Mouse (Mus musculus): ENCODE measurements around the gene Trim28. TPM values are rescaled to one million over a fixed set of nuclear protein-coding genes. Genes with fewer than 3 reads are reported as not detected.
A peak's percentile ranks its signal among the peaks of the same experiment; 100 is the strongest.

Gene Trim28
- polyA plus RNA-seq, 1 experiment = 266 TPM

DNA sequence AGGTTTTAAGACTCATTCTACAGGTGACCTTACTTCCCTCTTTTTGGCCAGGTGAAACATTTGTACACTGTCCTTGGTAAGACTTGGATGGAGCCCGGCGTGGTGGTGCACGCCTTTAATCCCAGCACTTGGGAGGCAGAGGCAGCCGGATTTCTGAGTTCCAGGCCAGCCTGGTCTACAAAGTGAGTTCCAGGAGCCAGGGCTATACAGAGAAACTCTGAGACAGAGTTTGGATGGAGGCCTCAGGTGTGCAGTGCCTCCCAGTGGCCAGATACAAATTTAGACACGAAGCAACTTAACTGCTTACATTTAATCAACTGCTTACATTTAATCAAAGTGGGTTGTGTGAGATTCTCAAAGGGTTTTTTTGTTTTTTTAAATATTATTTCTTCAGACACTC, 32.2 kb downstream of the Trim28 start:
- WGBS = 56% methylated on average over 5 of the region's 5 CpGs
- TF ChIP-seq CTCF (IDR thresholded peaks at IDR 0.05; ENCODE audit: borderline replicate concordance, insufficient read depth, low read depth, low read length) = peak; percentile 28; the same call in 1 of the 2 replicates
- TF ChIP-seq POLR2A (IDR thresholded peaks at IDR 0.05; ENCODE audit: borderline replicate concordance, insufficient read depth, low read length) = no peak
- peak in 1 of 2 experiments; percentile 20 for DNase-seq
- H3K27ac ChIP-seq (ENCODE audit: insufficient read depth, low read length) = no peak overlapping the region
- peaks cover 3% of the 10 kb centered on the region for H3K4me1 ChIP-seq (ENCODE audit: control insufficient read depth, insufficient read depth, low read length)
- H3K27me3 ChIP-seq (ENCODE audit: control insufficient read depth, insufficient read depth, low read length) = no peaks in the 10 kb centered on the region
- no peak overlapping the region for H3K4me3 ChIP-seq (replicated peaks; ENCODE audit: insufficient read depth, low read depth, low read length)

DNA sequence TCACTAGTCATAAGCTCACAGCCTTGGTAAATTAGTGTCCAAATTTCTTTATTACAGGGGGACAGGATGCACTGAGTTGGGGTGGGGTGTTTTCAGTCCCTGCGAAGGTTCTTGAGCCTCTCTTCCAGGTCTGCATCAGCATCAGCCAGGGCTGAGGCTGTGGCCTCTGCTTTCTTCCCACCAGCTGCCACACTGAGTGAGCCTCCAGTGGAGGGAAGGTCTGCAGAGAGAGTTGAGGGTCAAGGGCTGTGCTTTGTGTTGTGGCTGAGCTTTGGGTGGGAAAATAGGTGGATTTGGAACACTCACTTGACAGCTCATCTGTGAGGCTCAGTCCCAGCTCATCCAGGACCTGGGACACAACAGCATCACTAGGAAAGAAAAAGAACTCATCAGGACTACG, 33.1 kb downstream of the Trim28 start:
- H3K4me1 ChIP-seq (ENCODE audit: control insufficient read depth, insufficient read depth, low read length) = peaks cover 3% of the 10 kb centered on the region
- no peak for DNase-seq
- TF ChIP-seq POLR2A (IDR thresholded peaks at IDR 0.05; ENCODE audit: borderline replicate concordance, insufficient read depth, low read length) (no peak), CTCF (IDR thresholded peaks at IDR 0.05; ENCODE audit: borderline replicate concordance, insufficient read depth, low read depth, low read length) (no peak)
- H3K4me3 ChIP-seq (replicated peaks; ENCODE audit: insufficient read depth, low read depth, low read length) = no peak overlapping the region
- 83% methylated on average over 2 of the region's 2 CpGs for WGBS
- H3K27me3 ChIP-seq (ENCODE audit: control insufficient read depth, insufficient read depth, low read length) = no peaks in the 10 kb centered on the region
- H3K27ac ChIP-seq (ENCODE audit: insufficient read depth, low read length) = no peak overlapping the region

DNA sequence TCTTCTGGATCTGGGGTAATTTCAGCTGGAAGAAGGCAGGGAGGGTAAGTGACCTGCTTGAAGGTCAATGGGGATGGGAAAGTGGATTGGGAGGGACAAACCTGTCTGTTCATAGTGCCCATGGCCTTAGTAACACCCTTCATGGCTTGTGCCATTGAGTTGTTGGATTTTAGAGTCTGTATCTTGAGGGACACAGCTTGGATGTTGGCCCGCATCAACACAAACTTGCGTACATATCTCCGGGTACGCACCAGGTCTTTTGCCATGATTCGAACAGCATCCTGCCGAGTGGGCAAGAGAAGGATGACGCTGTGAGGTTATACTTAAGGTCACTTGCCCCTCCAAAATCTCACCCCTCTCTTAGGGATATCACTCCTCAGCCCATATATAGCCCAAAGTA, 33.6 kb downstream of the Trim28 start:
- no peak for TF ChIP-seq POLR2A (IDR thresholded peaks at IDR 0.05; ENCODE audit: borderline replicate concordance, insufficient read depth, low read length)
- TF ChIP-seq CTCF (IDR thresholded peaks at IDR 0.05; ENCODE audit: borderline replicate concordance, insufficient read depth, low read depth, low read length) = no peak
- Histone ChIP-seq H3K27me3 (ENCODE audit: control insufficient read depth, insufficient read depth, low read length) (no peaks in the 10 kb centered on the region), H3K4me3 (replicated peaks; ENCODE audit: insufficient read depth, low read depth, low read length) (no peak overlapping the region), H3K4me1 (ENCODE audit: control insufficient read depth, insufficient read depth, low read length) (peaks cover 3% of the 10 kb centered on the region), H3K27ac (ENCODE audit: insufficient read depth, low read length) (no peak overlapping the region)
- DNase-seq = peak in 1 of 2 experiments; percentile 14
- WGBS = 84% methylated on average over 7 of the region's 7 CpGs

DNA sequence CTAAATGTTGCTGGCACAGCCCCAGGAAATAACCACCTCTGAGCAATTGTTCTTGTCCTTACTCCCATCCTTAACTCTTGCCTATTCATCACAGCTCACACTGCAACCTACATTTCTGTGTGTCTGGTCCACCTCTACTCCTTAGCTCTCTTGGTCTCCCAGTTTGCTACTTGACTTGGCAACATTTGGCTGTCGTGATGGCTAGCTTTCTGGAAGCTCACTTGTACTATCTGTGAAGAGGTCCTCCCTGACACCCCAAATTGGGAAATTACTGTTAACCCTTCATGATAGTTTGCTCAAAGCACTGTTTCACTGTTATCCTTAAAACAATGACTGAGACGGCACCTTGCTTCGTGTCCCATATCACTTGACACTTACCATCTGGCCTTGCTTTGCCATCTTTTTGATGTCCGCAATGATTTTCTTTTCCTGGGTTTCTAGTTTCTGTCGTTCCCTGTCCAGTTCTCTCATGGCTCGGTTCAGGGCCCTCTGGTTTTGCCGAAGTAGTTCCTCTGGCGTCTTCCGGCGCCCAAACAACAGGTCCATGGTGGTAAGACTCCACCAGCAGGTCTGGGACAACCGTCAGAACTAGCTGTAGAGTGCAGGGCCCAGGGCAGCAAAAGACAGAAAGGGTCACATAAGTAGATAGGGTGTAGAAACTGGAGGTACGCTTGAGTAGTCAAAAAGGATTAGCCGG, 34.7 kb downstream of the Trim28 start:
- no peaks in the 10 kb centered on the region for H3K27me3 ChIP-seq (ENCODE audit: control insufficient read depth, insufficient read depth, low read length)
- peak overlapping the region; percentile 90 for H3K4me3 ChIP-seq (replicated peaks; ENCODE audit: insufficient read depth, low read depth, low read length)
- peaks cover 3% of the 10 kb centered on the region for H3K4me1 ChIP-seq (ENCODE audit: control insufficient read depth, insufficient read depth, low read length)
- no peak for TF ChIP-seq POLR2A (IDR thresholded peaks at IDR 0.05; ENCODE audit: borderline replicate concordance, insufficient read depth, low read length)
- TF ChIP-seq CTCF (IDR thresholded peaks at IDR 0.05; ENCODE audit: borderline replicate concordance, insufficient read depth, low read depth, low read length) = no peak
- DNase-seq = peak in 1 of 2 experiments; percentile 24
- peak overlapping the region; percentile 81; the same call in 1 of the 2 replicates for H3K27ac ChIP-seq (ENCODE audit: insufficient read depth, low read length)
- WGBS = 39% methylated on average over 13 of the region's 13 CpGs

DNA sequence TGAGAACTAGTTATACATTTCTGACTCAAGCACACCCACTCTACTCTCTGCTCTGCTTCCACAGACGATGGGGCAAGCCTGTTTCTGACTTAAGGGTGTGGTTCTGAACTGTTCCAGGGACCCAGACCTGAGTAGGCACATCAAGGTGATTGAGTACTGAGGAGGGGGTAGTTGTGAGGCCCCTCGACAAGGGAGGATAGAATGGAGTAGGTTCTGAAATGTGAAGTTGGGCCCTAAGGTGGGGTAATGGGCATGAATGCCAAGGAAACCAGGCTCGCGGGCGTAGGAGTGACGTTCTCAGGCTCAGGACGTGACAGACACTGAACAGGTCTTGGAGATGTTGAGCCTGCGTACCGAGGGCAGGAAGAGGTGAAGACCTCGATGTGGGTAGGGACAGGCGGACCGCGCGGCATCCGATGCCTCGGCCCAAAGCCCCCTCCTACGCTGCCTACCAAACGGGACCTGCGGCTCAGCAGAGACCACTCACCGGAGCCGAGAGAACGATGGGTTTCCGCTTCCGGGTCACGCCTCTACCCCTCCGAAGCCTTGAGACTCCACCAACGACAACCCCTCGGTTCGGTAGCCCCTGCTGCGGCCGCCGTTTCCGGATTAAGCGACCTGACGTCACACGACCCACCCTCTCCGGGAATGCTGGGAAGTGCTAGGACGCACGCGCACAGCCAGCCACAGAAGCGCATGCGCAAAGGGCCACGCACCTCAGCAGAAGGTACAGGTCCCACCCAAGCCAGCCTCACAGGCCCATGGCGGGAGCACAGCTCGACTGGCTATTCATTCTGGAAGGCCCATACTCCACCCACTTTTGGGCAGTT, 35.4 kb downstream of the Trim28 start, which contains the start of gene Chmp2a:
Chmp2a (minus strand) TSS at position 660 of the 830 bp plus-strand sequence.
- H3K4me1 ChIP-seq (ENCODE audit: control insufficient read depth, insufficient read depth, low read length) = peaks cover 7% of the 10 kb centered on the region

DNA sequence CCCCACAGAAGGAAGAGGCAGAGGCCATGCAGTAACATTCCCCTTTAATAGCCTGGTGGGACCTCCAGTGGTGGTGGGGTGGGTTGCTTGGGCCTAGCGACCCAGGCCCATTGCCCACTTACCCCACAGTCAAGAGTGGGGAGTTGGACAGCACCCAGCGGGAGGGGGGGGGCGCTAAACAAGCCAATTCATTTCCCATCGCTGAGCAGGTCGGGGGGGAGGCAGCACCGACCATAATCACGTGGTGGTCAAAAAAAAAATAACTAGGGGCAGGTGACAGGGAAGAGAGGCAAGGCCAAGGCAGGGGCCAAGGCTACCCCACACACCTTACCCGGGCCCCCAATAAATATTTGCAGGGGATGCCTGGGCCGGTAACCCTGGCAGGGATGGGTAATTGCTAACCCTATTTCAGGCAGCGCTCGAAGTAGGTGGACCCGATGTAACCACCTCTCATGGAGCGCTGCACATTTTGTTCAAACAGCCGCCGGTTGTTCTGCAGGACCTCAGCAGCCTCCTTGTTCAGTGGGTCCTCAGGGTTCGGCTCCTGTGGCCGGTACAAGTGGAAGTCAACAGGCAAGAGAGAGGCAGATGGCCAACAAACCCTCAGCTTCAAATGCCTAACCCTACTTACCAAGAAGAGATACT, 36.4 kb downstream of the Trim28 start:
- TF ChIP-seq CTCF (IDR thresholded peaks at IDR 0.05; ENCODE audit: borderline replicate concordance, insufficient read depth, low read depth, low read length) (no peak), POLR2A (IDR thresholded peaks at IDR 0.05; ENCODE audit: borderline replicate concordance, insufficient read depth, low read length) (no peak)
- no peaks in the 10 kb centered on the region for H3K27me3 ChIP-seq (ENCODE audit: control insufficient read depth, insufficient read depth, low read length)
- peak in 1 of 2 experiments; percentile 48 for DNase-seq
- WGBS = 68% methylated on average over 17 of the region's 17 CpGs
- peak overlapping the region; percentile 90 for H3K4me3 ChIP-seq (replicated peaks; ENCODE audit: insufficient read depth, low read depth, low read length)
- H3K27ac ChIP-seq (ENCODE audit: insufficient read depth, low read length) = 0 out of 2 replicates have a peak overlapping the region, but pooled peaks have one; percentile 4
- peaks cover 7% of the 10 kb centered on the region for H3K4me1 ChIP-seq (ENCODE audit: control insufficient read depth, insufficient read depth, low read length)

More for the DNA sequence above, 35.4 kb downstream of the Trim28 start, which contains the start of gene Chmp2a:
- H3K27me3 ChIP-seq (ENCODE audit: control insufficient read depth, insufficient read depth, low read length) = no peaks in the 10 kb centered on the region
- peak; percentile 97 to 98 for DNase-seq
- H3K27ac ChIP-seq (ENCODE audit: insufficient read depth, low read length) = peak within 1 kb of the TSS; percentile 81
- no peak for TF ChIP-seq CTCF (IDR thresholded peaks at IDR 0.05; ENCODE audit: borderline replicate concordance, insufficient read depth, low read depth, low read length)
- peak; percentile 89 for TF ChIP-seq POLR2A (IDR thresholded peaks at IDR 0.05; ENCODE audit: borderline replicate concordance, insufficient read depth, low read length)
- WGBS = under 1% methylated on average over 45 of the region's 45 CpGs
- H3K4me3 ChIP-seq (replicated peaks; ENCODE audit: insufficient read depth, low read depth, low read length) = peak within 1 kb of the TSS; percentile 90

DNA sequence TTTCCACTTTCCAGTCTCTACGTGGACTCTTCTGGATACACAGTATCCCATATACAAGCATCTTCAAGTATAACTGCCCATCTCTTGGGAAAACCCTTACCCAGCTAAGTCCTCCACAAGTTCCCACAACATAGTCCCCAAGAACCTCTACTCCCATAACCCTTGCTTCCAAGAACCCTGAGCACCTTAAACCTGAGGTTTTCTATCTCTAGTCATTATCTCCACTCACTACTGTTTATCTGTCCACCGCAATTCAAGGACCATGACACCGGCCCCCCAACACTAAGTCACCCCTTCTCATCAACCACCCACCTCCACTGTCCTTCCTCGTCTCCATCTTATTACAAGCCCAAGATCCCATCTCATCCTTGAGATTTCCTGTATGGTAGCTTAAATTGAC, 37.9 kb downstream of the Trim28 start:
- Histone ChIP-seq H3K4me3 (replicated peaks; ENCODE audit: insufficient read depth, low read depth, low read length) (peak overlapping the region; percentile 88), H3K27me3 (ENCODE audit: control insufficient read depth, insufficient read depth, low read length) (no peaks in the 10 kb centered on the region), H3K4me1 (ENCODE audit: control insufficient read depth, insufficient read depth, low read length) (peaks cover 7% of the 10 kb centered on the region), H3K27ac (ENCODE audit: insufficient read depth, low read length) (no peak overlapping the region)
- peak in 1 of 2 experiments; percentile 10 for DNase-seq
- TF ChIP-seq CTCF (IDR thresholded peaks at IDR 0.05; ENCODE audit: borderline replicate concordance, insufficient read depth, low read depth, low read length) (no peak), POLR2A (IDR thresholded peaks at IDR 0.05; ENCODE audit: borderline replicate concordance, insufficient read depth, low read length) (no peak)
- WGBS = 34% methylated on average over 4 of the region's 4 CpGs
